Mouse (Mus musculus): ENCODE measurements at regions not wholly inside any gene's neighbourhood (a gene's known extent, or its start where the extent isn't known, plus 50 kb on each side); places are given as distances from the start of the nearest gene placed in this dataset.

DNA sequence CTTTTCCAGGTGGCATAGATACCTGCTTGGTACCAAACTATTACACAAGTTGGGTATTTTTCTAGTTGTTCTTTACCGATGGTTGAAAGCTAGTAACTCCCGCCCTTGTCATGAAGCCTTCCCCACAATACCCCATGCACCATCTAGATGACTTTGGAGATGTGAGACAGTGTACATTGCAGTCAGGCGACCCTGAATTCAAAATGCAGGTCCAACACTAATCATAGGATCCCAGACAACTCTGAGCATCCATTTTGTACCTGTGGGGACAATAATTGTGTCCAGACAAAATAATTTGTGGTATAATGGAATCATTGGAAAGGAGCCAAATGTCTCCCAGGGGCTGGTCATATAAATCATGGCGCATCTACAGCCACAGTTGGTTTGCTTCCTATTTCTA is 54.7 kb upstream of the Ldb2 start:
- Histone ChIP-seq H3K27ac (no peak overlapping the region), H3K9ac (no peak overlapping the region), H3K4me3 (no peak overlapping the region), H3K27me3 (no peaks in the 10 kb centered on the region), H3K4me2 (replicated peaks) (no peak overlapping the region), H3K9me3 (replicated peaks) (no peaks in the 10 kb centered on the region), H3K4me1 (no peaks in the 10 kb centered on the region), H3K36me3 (no peaks in the 10 kb centered on the region)
- WGBS: 84% methylated on average over 4 of the region's 4 CpGs
- ATAC-seq (ENCODE audit: low FRiP score): no peak
